Mouse (Mus musculus) kidney, postnatal 10 days (tissue): ENCODE results near the gene Syne2.

Experiments
- DNase-seq: peaks from one replicate; pipeline ENCODE4 v3.0.0; 2021; ENCODE audit warnings: mixed read lengths

Syne2 gene

DNA sequence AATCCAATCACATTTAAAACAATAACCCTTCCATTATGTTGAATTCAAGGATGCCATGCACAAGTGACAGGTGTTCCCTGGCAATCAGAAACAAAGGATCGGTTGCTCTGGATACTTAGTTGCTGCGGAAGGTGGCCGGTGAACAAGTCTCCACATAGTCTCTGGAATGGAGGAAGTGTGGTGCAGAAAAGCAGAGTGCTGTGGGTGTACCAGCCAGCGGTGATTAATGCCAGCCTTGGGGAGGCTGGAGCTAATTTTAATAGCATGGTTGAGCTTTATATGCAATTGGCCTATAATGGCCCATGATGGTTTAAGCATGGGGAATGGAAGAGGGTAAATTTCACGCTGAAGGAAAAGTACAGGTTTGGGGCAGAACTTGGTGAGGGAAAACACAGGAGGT lies 11.7 kb downstream of the Syne2 start:
- DNase-seq: no peak

DNA sequence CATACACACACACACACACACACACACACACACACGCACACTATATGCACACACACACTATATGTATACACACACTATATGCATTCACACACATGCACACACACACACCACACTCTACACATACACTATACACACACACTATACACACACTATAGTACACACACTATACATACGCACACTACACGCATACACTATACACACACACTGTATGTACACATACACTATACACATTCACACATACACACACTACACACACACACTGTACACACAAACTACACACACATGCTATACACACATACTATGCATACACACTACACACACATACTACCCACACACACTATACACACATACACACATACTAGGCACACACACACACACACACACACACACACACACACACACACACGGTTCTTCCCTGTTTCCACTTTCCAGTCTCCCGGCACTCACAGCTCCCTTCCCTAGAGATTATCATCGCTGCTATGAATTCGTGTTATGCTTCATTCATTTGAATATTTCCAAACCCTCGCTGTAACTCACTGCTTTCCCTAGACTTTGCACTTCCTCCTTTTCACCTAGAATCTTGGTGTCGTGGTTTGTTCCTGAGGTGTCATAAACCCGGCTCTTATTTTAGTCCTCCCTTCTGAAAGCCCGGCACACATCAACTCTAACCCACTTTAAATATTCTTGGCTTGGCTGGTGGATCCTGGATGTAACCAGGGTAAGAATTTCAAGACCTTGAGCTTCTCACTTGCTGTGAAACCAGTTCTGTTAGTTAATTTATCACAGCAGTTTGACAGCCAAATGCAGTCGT lies 15.4 kb downstream of the Syne2 start:
- DNase-seq: no peak

DNA sequence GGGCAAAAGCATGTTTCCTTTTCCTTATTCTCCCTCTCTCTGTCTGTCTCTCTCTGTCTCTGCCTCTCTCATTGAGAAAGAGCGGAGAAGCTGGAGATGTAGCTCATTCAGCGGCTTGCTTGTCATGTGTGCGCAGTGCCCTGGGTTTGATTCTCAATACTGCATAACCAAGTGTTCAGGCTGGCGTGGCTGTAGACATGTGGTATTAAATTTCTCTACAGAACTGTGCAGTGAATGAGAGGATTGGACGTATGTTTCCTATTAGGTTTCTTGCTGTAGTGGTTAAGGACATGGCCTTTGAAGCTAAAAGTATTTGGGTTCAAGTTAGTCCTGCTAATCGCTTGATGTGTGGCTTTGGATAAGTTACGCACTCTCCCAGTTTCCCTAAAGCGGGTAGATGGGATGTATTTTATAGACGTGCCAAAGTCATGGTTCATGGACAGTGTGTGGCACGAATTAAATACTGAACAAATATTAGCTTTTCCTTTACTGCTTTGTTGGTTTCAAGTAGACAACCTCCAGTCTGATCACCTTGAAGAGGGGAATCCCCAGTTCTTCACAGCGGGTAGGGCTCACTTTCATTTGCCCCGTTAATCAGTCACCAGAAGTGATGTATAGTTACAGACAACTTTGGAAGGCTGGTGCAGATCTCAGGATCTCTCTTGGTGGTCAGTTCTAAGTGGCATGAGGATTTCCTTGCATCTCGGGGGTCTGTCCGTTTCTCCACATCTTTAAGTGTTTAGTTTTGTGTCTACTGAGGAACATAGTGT lies 16.2 kb downstream of the Syne2 start:
- no peak for DNase-seq

DNA sequence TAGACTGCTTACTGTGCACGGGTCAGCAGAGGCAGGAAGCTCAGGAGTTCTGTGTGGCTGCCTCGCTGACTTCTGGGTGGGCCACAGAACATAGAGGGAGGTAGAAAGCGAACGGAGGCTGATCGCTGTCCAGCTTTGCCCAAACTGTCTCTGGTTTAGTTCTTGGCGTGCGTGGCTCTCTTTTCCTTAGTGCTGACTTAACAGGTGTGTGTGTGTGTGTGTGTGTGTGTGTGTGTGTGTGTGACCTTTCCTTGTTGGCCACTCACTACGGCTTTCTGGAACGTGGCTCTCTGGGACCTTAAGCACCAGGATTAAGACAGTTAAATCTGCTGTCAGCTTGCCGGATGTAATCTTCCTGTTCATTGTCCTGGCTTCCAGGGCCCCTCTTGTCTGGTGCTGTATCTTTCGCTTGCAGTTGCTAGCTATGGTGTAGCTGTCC lies 18.6 kb downstream of the Syne2 start:
- peak; percentile 65 for DNase-seq

DNA sequence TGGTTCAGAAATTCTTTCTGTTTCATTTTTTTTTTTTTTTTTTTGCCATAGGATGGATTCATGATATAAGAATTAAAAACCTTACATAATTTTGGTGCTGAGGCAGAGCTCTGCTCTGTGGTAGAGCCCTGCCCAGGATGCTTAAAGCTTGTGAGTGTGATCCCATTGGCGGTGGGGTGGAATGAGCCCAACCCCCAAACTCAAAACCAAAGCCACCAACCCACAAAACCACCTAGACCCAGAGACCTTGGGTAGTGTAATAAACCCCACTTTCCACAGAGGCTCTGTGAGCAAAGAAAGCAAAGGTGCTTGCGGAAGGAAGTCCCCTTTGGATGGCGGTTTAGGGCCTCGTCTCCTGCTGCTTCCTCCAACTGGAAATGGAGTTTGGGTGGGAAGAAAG lies 19.5 kb downstream of the Syne2 start:
- DNase-seq: no peak

DNA sequence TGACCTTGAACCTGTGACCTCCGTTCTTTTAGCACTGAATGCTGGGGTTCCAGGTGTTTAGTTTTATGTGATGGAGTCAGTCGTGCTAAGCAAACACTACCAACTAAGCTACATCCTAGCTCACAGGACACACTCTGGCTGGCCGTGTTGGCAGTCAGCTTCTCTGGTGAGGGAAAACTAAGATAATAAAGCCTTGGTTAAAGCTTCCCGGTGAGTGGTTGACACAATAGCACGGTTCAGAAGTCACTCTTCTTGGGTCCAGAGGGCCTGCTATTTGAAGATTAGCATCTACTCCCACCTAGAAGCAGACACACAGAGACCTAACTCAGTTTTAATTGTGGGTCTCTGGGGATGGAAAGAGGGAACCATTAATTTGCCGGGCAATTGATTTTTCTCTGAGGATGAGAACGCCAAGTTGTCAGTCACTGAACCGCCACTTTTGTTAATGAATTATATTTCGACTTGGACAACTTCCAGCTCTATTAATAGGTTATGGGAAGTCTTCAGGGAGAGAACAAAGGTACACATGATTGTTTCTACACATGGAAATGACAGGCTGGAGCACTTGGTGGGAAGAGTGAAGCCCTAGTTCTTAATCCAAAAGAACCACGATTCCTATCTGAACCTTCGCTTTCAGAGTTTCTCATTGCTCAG lies 21.3 kb downstream of the Syne2 start:
- DNase-seq: no peak

DNA sequence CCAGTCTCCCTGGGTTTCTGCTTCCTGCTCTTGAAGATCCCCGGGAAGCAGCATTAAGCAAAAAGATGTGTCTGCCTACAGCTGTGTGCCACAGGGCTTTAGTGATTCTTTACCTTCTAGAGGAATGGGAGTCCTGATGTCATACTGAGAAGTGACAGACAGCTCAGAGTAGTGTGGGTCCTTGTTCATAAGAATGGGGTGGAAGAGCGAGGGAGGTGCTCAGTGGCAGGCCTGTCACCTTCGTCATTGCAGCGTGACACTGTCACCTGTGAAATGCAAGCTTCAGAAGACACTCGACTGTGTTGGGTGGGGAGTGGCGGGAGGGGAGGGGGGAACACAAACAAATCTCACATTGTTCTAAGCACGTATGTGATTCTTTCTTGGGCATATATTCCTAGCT lies 23.2 kb downstream of the Syne2 start:
- no peak for DNase-seq

DNA sequence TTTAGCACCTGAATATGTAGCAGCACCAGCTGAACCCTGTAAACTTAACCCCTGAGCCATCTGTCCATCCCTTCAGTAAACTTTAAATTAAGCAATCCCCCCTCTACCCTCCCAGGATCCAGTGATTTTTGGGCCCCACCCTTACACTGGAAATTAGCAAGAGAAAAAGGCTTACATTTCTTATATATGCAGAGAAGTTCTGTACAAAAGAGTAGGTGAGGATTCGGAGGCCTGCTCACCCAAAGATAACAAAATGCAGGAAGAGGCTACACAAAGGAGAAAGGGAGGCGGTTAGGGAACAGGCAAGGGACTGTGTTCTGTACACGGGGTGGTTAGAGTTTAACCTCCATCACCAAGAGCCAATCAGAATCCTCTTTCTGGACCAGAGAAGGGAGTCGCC lies 26.4 kb downstream of the Syne2 start:
- no peak for DNase-seq

DNA sequence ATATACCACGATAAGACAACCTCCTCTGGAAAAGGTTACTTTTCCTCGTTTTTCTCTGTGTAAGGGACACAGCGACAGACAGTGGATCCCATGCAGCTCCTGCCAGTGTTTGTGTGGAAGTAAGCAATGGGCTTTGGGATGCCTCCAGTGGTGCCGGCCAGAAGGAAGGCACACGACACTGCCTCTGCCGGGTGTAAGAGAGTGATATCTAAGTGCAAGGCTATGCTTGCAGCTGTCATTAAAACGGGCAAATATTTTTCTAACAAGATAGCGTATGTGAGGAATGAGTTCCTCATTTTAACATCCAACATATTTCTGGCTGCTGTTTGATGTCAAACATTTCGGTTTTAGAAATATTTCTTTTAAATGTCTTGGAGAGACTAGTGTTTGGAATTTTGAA lies 27.1 kb downstream of the Syne2 start:
- DNase-seq: no peak

DNA sequence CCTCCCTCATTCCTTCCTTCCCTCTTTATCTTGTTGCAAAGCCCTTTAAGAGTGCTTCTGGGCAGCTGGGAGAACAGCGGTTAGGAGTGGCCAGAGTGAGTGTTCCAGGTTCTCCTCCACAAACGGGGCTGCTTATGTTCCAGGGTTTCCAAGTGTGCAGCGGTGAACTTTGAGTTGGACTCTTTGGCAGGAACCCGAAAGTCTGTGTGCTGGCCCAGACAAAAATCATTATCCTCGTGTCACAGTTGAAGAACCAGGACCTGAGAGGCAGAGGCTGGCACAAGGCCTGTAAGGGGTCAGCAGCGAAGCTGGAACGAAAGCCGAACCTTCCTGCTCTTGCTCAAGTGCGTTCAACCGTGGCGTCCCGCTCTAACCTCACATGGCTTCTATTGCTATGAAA lies 28.6 kb downstream of the Syne2 start:
- DNase-seq: peak; percentile 80

DNA sequence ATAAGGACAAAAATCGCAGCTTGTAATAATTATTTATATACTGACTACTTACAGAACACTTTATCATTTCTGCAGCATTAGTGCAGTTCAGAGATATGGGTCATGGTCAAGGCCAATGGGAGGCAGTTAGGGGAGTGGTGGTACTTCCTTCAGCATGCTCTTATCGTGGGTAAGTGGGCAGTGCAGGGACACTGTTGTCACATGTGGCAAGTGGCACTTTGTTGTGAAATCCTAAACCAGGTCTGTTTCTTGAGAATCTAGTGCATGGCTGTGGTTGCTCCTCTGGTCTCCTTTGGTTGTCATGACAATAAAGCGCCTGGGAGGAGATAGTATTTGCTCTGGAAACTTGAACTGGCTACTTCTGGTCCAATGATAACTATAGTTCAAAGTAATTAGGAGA lies 32.3 kb downstream of the Syne2 start:
- no peak for DNase-seq

DNA sequence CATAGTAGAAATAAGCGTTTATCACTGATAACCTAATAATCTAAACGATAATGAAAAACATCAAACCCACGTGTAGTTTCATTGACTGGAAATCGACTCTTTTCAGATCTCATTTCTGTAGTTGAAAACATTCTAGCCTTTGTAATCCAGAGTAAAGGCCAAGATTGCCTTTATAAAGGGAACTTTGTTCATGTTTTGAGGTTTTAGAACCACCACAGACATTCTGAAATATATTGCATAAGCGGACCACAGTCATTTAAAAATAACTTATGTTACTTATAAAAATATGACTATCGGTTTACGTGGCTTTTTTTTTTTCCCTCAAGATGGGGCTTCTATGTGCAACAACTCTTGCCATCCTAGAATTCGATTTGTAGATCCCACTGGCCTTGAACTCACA lies 33.5 kb downstream of the Syne2 start:
- no peak for DNase-seq

DNA sequence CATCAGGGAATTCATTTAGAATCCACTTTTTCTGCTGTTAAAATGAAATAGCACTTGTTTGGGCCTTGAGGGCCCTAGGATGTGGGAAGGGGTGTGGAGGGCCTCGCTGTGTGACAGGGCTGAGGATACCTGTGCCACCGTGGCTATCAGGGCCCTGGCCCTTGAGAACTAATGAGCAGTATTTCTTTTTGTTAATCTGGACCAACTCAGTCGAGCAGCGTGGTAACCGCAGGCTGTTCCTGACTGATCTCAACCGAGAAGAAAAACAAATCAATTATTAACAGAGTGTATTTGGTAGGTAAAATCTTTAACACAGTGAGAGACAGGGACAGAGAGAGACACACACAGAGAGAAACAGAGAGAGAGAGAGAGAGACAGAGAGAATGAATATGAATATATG lies 34.5 kb downstream of the Syne2 start:
- DNase-seq: no peak

DNA sequence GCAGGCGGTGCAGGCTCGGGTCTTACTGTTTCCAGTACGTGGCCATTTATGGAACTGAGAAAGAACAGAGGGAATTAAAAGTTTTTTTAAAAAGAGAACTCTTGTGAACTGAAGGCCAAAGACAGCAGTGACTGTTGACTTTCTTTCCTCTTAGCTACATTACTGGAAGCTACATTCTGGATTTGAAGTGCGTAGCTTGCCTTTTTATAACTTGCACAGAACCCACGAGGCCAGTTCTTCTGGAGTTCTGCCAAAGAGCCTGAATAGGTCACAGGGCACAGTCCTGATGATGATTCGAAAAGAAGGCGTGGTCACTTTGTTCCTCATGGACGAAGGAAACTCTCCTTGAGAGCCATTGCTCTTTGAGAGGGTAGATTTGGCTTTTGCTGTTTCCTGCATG lies 35.6 kb downstream of the Syne2 start:
- peak; percentile 77 for DNase-seq

DNA sequence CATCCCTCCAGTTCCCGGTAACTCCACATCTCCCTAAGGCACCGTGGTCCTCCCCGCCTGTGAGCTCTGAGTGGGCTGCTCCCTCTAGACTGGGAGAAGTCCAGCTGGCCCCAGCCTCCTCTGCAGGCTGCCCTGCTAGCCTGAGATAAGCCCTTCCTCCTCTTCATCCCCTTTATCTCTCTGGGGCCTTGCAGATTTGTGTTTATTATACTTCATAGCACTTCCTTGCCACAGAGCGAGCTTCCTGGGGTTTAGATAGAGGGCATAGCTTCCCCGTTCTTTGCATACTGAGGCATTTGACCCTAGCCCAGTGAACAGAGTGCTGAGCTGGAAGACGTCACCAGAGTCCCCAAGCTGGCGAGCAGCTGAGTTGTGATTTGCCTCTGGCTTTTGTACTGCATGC lies 37.1 kb downstream of the Syne2 start:
- peak; percentile 61 for DNase-seq

DNA sequence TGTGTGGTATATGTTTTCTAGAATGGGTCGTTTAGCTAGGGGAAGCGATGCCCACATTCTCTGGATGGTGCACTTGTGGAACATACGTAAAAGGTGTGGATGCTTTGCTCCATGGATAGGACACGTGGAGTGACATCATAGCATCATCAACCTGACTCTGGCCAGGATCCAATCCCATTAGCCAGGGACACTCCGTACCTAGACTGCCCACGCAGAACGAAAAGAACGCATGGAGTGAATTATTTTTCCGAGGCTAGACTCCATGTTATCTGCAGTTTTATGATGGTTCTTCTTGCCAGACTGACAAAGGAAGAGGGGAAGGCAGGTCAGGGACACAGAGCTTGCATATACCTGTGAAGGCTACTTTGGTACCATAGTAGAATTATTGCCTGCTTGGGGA lies 37.7 kb downstream of the Syne2 start:
- no peak for DNase-seq

DNA sequence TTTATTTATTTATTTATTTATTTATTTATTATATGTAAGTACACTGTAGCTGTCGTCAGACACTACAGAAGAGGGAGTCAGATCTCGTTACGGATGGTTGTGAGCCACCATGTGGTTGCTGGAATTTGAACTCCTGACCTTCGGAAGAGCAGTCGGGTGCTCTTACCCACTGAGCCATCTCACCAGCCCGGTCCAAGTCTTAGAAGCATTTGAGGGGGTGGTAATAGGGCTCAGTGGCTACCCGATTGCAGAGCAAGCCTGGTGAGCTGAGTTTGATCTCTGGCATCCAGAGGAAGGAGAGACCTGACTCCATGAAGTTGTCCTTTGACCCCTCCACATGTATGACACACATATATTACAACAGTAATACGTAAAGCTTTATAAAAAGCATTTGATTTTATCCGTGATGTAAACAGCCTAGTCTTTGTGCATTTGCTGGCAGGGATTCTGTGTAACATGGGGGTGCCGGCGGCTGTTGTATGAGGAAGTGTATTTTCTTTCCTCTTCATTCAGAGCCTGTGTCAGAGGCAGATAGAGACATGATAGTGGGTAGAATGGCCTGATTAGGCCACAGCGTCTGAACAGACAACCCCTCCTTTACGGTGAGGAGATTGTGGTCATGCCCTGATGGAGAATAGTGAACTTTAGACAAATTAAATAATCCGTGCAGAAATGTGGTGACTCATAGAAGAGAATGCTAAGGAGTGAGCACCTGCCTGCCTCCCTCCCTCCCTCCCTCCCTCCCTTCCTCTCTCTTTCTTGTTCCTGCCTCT lies 38.3 kb downstream of the Syne2 start:
- DNase-seq: no peak

DNA sequence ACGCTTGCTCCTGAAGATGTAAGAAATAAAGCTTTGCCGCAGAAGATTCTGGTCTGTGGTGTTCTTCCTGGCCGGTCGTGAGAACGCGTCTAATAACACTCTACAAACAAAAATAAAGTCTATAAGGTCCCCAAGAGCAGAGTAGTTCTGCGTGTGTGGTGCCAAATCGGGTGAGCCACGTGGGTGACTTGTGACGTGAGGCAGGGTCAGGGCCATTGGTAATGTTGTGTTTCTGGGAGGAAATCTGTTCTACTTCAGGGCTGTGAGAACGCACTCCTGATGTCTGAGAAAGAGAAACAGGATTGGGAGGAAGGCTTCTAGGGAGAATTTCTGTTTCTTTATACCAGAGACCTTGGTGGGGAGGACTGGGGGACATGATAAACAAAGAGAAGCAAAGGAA lies 42.0 kb downstream of the Syne2 start:
- no peak for DNase-seq

DNA sequence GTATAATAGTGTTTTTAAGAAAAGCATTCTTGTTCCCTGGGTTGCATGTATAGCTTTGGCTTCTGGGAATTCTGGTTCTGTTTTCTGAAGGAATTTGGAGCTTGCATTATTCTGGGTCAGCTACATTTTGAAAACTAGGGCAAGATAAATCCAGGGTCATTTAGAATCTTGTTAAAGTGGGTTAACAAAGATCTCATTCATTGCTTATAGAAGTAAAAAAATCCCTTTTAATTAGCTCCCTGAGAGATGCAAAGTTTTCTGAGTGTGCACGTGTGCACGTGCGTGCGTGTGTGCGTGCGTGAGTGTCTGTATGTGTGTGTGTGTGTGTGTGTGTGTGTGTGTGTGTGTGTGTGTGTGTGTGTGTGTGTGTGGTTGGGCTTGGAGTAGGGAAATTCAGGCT lies 42.9 kb downstream of the Syne2 start:
- DNase-seq: no peak

DNA sequence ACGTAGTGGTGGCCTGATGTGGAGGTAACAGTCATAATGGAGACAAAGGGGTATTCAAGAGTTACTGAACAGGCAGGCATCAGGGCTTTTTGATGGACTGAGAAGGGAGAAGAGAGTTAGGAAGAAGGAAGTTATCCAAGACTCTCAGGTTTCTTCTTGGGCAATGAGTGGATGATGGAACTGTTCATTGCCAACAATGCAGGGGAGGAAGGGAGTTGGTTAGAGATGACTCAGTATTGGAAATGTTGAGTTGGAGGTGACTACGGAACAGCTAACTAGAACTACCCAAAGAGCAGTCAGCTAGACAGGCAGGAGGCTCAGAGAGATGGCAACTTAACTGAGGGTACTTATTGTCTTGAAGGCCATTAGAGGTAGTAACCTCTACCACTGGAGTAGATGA lies 47.2 kb downstream of the Syne2 start:
- no peak for DNase-seq

DNA sequence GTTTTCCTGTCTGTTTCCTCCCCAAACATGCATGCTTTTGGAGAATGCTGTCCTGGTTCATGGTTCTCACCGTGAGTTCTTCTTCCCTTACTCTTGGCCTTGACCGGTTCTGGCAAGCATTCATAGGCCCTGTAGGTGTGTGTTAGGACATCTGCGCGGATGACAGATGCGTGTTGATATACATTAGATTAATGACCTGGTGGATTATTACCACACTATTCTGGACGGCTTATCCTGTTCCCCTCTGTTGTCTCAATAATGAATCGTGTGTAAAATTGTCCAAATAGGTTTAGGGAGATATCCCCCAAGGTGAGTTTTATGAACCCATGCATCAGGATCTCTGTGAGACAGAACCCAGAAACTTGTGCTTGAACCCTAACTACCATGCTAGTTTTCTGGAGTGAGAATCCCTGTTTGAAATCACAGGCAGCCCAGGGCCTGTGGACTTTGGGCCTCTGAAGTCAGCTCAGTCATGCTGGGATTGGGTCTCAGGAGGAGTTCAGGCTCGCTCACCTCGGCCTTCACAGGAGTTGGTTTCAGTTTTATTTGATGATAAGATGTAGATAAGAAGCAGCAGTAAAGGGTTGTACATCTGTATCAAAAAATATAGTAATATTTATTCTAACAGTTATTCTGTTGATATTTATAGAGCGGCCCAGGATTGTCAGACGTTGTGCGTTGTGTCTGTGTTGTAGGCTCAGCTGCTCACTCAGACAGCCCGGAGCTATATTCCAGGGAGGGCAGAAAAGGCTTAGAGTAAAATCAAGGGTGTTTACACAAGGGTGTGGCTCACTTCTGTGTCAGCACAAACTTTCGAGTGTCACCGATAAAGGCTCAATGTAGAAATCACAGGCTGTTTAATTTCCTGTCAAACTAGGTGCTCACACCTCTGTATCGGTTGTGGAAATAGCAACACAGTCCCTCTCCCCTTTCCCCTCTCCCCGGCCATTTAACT lies 48.8 kb downstream of the Syne2 start:
- DNase-seq: no peak
